Mouse (Mus musculus): Measurements from ENCODE around the gene Gm21976.

Gene Gm21976

GRCm38 (mm10) chr13:98353709-98354089 is 74.0 kb downstream of the Gm21976 start:
- no peak for DNase-seq (ENCODE audit: low read depth, low spot score)

GRCm38 (mm10) chr13:98354090-98354801 is 74.6 kb downstream of the Gm21976 start, which contains the start of gene Foxd1:
Gene Foxd1, plus strand, starts transcription at chr13:98354242.
- peak; percentile 26 for DNase-seq (ENCODE audit: low read depth, low spot score)

- DNase-seq (ENCODE audit: low read depth, low spot score) = peak; percentile 36
Observed at GRCm38 (mm10) chr13:98354871-98355558, 75.3 kb downstream of the Gm21976 start.

GRCm38 (mm10) chr13:98355559-98356111 is 75.9 kb downstream of the Gm21976 start:
- DNase-seq (ENCODE audit: low read depth, low spot score) = peak; percentile 6

GRCm38 (mm10) chr13:98356176-98356972 is 76.7 kb downstream of the Gm21976 start:
- no peak for DNase-seq (ENCODE audit: low read depth, low spot score)
